Mouse (Mus musculus) thymus, postnatal 0 days (tissue): ENCODE data around the gene Anapc13. TPM values are rescaled to one million over a fixed set of nuclear protein-coding genes. Genes with fewer than 3 reads are reported as not detected.

Experiments
- DNase-seq: peaks from one replicate; pipeline ENCODE4 v3.0.0-alpha.2; 2015; ENCODE audit warnings: low spot score
- polyA plus RNA-seq: library from polyadenylated mRNA; unstranded; fragments of >200 nt; fragmentation: Nextera tagmentation; extraction: Ambion mirVana; gene quantifications from 2 replicates; pipeline ENCODE4 v1.2.1, GENCODE M21; 2015

Gene Anapc13
- polyA plus RNA-seq, 1 experiment from 2014 or later, result 181 TPM

GRCm38 (mm10) chr9:102629052-102629451 lies 3.0 kb downstream of the Anapc13 start:
- no peak for DNase-seq

- DNase-seq, result no peak
Observed at GRCm38 (mm10) chr9:102631589-102632147, 5.6 kb downstream of the Anapc13 start.

GRCm38 (mm10) chr9:102632173-102632572 lies 6.1 kb downstream of the Anapc13 start:
- no peak for DNase-seq

- DNase-seq, result peak; percentile 70
Observed at GRCm38 (mm10) chr9:102632923-102633537, 6.9 kb downstream of the Anapc13 start.

- DNase-seq, result no peak
Observed at GRCm38 (mm10) chr9:102634453-102634852, 8.4 kb downstream of the Anapc13 start.

- DNase-seq, result peak; percentile 52
Observed at GRCm38 (mm10) chr9:102636553-102636952, 10.5 kb downstream of the Anapc13 start.

- DNase-seq, result no peak
Observed at GRCm38 (mm10) chr9:102637115-102637514, 11.0 kb downstream of the Anapc13 start.

GRCm38 (mm10) chr9:102638963-102639362 lies 12.9 kb downstream of the Anapc13 start:
- no peak for DNase-seq

GRCm38 (mm10) chr9:102639510-102639909 lies 13.4 kb downstream of the Anapc13 start:
- DNase-seq, result no peak

- no peak for DNase-seq
Observed at GRCm38 (mm10) chr9:102641531-102641930, 15.4 kb downstream of the Anapc13 start.

GRCm38 (mm10) chr9:102643071-102643485 lies 17.0 kb downstream of the Anapc13 start:
- DNase-seq, result no peak

GRCm38 (mm10) chr9:102643486-102644101 lies 17.5 kb downstream of the Anapc13 start:
- no peak for DNase-seq

- no peak for DNase-seq
Observed at GRCm38 (mm10) chr9:102645119-102645695, 19.1 kb downstream of the Anapc13 start.

GRCm38 (mm10) chr9:102647010-102647409 lies 20.9 kb downstream of the Anapc13 start:
- DNase-seq, result no peak

GRCm38 (mm10) chr9:102649917-102650527 lies 23.9 kb downstream of the Anapc13 start:
- no peak for DNase-seq

GRCm38 (mm10) chr9:102650637-102651036 lies 24.5 kb downstream of the Anapc13 start:
- no peak for DNase-seq

GRCm38 (mm10) chr9:102651199-102651720 lies 25.2 kb downstream of the Anapc13 start:
- no peak for DNase-seq

- no peak for DNase-seq
Observed at GRCm38 (mm10) chr9:102656355-102657095, 30.4 kb downstream of the Anapc13 start.

GRCm38 (mm10) chr9:102668115-102668514 lies 42.0 kb downstream of the Anapc13 start:
- DNase-seq, result no peak

- no peak for DNase-seq
Observed at GRCm38 (mm10) chr9:102668906-102669305, 42.8 kb downstream of the Anapc13 start.

GRCm38 (mm10) chr9:102673381-102673780 lies 47.3 kb downstream of the Anapc13 start:
- no peak for DNase-seq
